Mouse (Mus musculus) layer of hippocampus, adult 8-10 months (tissue): Measurements from ENCODE around the gene Snx18. TPM values are rescaled to one million over a fixed set of nuclear protein-coding genes. Genes with fewer than 3 reads are reported as not detected.

Experiments used
- DNase-seq, 2 experiments: peaks; one replicate each; pipeline ENCODE4 v3.0.0; 2022; ENCODE audit warnings: low spot score in 2 of 2
- total RNA-seq, 4 experiments: library from RNA; stranded (reverse); gene quantifications; 2 replicates each; pipeline ENCODE4 v1.2.4; 2022

Gene Snx18
- total RNA-seq, 4 experiments from 2014 or later = 21.4 to 28.5 (median 25.9) TPM

DNA sequence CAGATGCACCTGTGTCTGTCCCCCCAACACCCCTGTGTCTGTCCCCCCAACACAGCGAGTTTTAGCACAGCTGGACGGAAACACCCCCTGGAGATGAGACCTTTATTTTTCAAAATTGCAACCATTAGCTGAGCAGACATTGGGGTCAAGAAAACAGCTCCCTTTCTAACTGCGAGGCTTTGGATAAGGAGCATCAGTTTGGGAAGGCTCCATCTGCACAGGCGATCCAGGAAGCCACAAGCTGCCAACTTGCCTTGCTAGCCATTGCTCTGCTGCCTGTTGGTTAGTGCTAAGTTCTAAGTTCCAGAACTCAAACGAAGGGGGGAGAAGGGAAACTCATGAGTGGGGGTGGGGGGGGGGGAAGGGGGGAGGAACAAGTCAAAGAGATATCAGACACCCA lies 51.4 kb downstream of the Snx18 start:
- no peak for DNase-seq

- no peak for DNase-seq
These were observed 52.0 kb downstream of the Snx18 start for GRCm38 (mm10) chr13:113566411-113566810.

GRCm38 (mm10) chr13:113559646-113560045 lies 58.7 kb downstream of the Snx18 start:
- DNase-seq = no peak

DNA sequence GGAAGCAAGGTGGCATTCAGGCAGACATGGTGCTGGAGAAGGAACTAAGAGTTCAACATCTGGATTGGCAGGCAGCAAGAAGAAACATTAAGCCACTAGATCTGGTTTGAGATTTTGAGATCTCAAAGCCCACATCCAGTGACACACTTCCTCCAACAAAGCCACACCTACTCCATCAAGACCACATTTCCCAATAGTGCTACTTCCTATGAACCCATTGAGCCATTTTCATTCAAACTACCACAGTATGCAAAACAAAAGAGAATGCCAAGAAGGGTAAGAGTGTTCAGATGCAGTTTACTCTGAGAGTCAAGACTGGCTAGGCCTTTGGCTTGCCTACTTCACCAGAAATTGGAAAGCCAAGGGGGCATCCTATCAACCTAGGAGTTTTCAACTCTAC lies 61.8 kb downstream of the Snx18 start:
- DNase-seq = no peak

- DNase-seq = no peak
These were observed 63.1 kb downstream of the Snx18 start for GRCm38 (mm10) chr13:113555226-113555625.

- DNase-seq = no peak
These were observed 64.6 kb downstream of the Snx18 start for GRCm38 (mm10) chr13:113553603-113554230.

GRCm38 (mm10) chr13:113552341-113552740 lies 66.0 kb downstream of the Snx18 start:
- no peak for DNase-seq

DNA sequence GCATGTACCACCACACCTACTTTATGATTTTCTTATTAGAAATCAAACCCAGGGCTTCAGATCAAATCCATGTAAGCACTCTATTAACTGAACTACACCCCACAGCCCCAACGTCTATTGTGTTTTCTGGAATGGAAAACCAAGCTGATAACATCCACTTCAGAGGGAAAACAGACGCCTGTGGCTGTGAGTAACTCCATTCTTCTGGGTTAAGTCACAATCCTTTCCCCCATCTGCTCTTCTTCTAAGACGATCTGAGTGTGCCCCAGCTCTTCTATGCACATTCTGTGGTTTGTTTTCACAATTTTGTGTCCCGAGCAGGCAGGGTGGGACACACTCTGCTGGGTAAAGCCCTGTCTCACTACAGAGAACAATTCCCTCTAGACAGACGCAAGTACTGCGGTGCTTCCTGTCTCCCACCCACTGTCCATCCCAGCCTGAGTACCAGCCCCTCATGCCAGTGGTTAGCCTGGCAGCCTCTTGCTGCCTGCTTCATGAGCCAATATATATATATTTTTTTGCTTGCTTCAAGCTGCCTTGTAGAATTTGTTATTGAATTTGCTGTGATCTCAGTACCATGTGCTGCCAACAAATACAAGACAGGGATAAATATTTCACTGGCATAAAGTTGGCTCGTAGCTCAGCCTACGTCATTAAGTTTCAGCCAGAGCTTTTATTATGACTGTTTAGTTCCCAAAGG lies 67.3 kb downstream of the Snx18 start:
- DNase-seq = no peak

DNA sequence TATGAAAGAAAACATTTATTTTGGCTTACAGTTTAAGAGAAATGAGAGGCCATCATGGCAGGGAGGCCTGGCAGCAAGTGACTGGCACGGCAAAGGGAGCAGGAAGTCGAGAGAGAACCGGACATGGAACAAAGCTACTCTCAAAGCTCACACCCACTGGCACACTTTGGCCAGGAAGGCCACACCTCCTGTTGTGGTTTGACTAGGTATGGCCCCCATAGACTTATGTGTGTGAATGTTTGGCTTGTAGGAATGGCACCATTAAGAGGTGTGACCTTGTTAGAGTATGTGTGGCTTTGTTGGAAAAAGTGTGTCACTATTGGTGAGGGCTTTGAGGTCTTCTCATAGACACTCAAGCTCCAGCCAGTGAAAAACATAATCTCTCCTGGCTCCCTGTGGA lies 69.3 kb downstream of the Snx18 start:
- no peak for DNase-seq

- DNase-seq = no peak
These were observed 70.4 kb downstream of the Snx18 start for GRCm38 (mm10) chr13:113547807-113548426.

DNA sequence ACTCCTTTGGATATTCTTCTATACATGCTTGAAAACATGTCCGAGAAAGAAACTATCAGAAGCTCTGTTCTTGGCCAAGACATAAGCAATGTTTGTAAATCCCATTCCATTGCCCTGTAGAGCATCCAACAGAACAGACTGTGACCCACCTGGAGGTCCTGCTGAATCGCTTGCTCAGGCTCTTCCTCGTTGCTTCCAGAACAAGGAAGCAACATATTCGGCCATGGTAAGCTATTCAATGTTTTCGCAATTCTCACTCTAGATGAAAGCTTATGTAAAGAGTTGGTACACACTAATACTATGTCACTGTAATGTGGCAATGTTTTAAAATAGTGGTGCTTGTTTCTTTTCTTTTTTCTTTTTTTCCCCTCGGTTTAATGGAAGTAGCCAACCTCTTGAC lies 76.0 kb downstream of the Snx18 start:
- no peak for DNase-seq

Other genes starting within 250 kb of the Snx18 start
- gene Hspb3, start 45.1 kb upstream of the Snx18 start, total RNA-seq = 1 to 10 TPM in 3 of 4 experiments, not detected in 1; 1.9 to 2.9 (median 2.8) TPM
- 10 to 100 TPM; 49.6 to 64.0 (median 53.0) TPM for gene Arl15, start 175.9 kb upstream of the Snx18 start, total RNA-seq